Mouse (Mus musculus) heart, embryonic 10.5 days (tissue): ENCODE measurements around the gene Rwdd1. TPM values are rescaled to one million over a fixed set of nuclear protein-coding genes. Genes with fewer than 3 reads are reported as not detected.
"Not testable (repeated sequence)": the region's sequence is repeated elsewhere in the genome, so short reads cannot be mapped to it uniquely, and the experiment has no call there.

ENCODE experiments used
- DNase-seq: peaks from one replicate; pipeline ENCODE4 v3.0.0-alpha.2; 2017; ENCODE audit warnings: low spot score
- H3K27ac ChIP-seq: fragments of 300-500 bp; sonication (generic); 2 replicates; pipeline ENCODE4 v1.5.1; 2016; ENCODE audit warnings: mild to moderate bottlenecking
- H3K27me3 ChIP-seq: fragments of 300-500 bp; sonication (generic); 2 replicates; pipeline ENCODE4 v1.6.1; 2016; ENCODE audit warnings: mild to moderate bottlenecking; ENCODE audit not compliant: poor library complexity, insufficient read depth, severe bottlenecking
- H3K36me3 ChIP-seq: fragments of 300-500 bp; sonication (generic); 2 replicates; pipeline ENCODE4 v1.6.1; 2016; ENCODE audit warnings: mild to moderate bottlenecking, moderate library complexity
- H3K4me1 ChIP-seq: fragments of 300-500 bp; sonication (generic); 2 replicates; pipeline ENCODE4 v1.6.1; 2016; ENCODE audit warnings: mild to moderate bottlenecking
- H3K4me3 ChIP-seq: fragments of 300-500 bp; sonication (generic); 2 replicates; pipeline ENCODE4 v1.5.1; 2016; ENCODE audit warnings: mild to moderate bottlenecking, moderate library complexity
- H3K9me3 ChIP-seq: fragments of 300-500 bp; sonication (generic); 2 replicates; pipeline ENCODE4 v1.6.1; 2016; ENCODE audit warnings: mild to moderate bottlenecking, moderate library complexity
- WGBS: fragments of 180-500 bp; shearing (Covaris S2); methylation state at CpG from one replicate; pipeline ENCODE4 v1.1.7; 2016; 5-methylcytosine and 5-hydroxymethylcytosine counted together
- polyA plus RNA-seq: library from polyadenylated mRNA; unstranded; fragments of >200 nt; fragmentation: Nextera tagmentation; extraction: Ambion mirVana; gene quantifications from 2 replicates; pipeline ENCODE4 v1.2.1, GENCODE M21; 2016

The Rwdd1 gene
- 106 and 125 TPM in 2 replicates for polyA plus RNA-seq

DNA sequence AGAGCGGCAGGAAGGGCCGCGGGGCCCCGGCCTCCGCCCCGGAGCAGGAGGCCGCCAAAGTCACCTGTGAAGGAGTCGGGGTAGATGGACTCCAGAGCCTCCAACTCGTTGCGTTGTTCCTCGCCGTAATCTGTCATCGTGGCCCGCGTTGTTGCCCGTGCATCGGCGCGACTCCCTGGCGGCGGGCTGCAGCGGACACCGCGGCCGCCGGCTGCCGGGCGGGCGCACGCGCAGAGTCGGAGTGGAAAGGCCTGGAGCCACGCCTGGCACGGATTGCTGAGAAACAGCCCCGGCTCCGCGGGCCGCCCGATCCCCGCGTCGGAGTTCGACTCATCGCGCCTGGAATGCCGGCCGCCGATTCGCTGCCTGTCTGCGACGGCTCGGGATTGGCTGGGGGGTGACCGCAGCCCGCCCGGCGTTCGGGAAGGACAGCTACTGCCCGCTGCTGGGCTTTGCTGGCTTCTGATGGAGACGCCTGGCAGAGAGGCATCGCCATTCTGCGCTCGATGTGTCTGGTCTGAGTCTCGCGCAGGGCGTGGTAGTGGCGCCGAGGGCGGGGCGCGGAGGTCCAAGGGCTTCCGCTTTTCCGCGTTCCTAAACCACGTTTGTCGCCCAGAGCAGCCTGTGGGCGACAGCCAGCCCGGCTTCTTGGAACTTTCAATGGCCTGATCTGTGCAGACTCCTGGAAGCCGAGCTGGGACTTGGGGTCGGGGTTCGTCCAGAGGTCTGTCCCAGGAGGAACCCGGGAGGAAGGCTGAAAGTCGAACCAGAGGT is at the start of gene Rwdd1:
TSS of gene Rwdd1 (minus strand) at position 323 of the 774 bp plus-strand sequence.
- H3K4me3 ChIP-seq = peak within 1 kb of the TSS; percentile 75
- H3K36me3 ChIP-seq = no peaks in the 10 kb centered on the region
- no peaks in the 10 kb centered on the region for H3K27me3 ChIP-seq
- H3K27ac ChIP-seq = peak within 1 kb of the TSS; percentile 89
- peak; percentile 99 for DNase-seq
- WGBS = under 1% methylated on average over 82 of the region's 82 CpGs
- H3K9me3 ChIP-seq = no peaks in the 10 kb centered on the region
- H3K4me1 ChIP-seq = peaks cover 12% of the 10 kb centered on the region

DNA sequence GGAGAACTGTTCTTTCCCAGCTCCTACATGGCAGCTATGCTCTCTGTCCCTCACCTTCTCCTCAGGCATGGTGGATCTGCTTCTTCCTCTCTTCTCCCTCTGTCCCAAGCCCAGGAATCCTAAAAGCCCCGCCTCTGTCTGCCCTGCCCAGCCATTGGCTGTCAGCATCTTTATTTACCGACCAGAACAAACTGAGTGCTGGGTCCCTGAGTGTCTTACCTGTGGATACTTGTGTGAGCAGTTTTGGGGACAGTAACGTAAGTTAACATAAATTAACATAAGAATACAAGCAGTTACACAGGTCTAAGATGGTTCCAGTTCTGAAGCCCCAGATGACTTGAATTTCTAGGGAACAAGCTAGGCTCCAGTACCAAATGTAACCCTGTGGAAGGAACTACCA is 47.2 kb upstream of the Rwdd1 start:
- Histone ChIP-seq H3K9me3 (no peaks in the 10 kb centered on the region), H3K4me1 (no peaks in the 10 kb centered on the region), H3K27ac (no peak overlapping the region), H3K36me3 (no peaks in the 10 kb centered on the region), H3K27me3 (no peaks in the 10 kb centered on the region), H3K4me3 (no peak overlapping the region)
- no peak for DNase-seq
- 37% methylated on average over 3 of the region's 3 CpGs for WGBS

DNA sequence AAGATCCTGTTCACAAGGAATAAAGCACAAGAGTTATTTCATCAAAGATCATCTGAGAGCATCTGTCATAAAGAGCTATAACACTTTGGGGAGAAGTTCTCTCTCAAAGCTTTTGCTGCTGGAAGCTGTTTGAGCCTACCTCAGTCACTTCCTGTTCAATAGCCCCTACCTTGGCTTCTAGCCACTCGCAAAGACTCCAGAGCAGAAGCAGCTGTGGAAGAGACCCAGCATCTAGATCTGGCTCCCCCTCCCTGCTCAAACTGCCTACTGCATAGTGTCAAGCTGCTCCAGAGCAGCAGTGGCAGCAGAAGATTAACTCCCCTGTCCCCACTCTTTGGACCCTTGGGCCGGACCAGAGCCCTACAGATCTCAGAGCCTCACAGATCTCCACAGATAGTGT is 34.6 kb upstream of the Rwdd1 start:
- no peak for DNase-seq
- H3K27me3 ChIP-seq = no peaks in the 10 kb centered on the region
- WGBS = 77% methylated on average over 2 of the region's 2 CpGs
- no peak overlapping the region for H3K4me3 ChIP-seq
- H3K9me3 ChIP-seq = no peaks in the 10 kb centered on the region
- H3K36me3 ChIP-seq = no peaks in the 10 kb centered on the region
- H3K27ac ChIP-seq = no peak overlapping the region
- no peaks in the 10 kb centered on the region for H3K4me1 ChIP-seq

DNA sequence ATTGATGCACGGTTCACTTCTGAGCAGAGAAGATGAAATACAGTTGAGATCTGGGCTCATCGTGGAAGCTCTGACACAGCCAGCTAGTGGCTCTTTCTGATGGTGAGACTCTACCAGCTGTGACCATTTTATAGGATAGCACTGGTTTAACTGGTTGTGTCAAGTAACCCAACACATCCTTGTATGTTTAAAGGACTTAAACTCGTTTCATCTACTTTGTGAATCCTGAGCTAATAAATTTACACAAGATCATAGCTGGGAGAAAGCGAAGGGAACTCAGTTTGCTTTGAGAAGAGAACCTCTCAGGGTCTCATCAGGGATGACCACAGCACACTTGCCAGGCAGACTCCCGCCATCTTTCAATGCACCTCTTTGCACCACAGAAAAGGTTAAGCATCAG is 24.8 kb upstream of the Rwdd1 start, which contains the start of gene Calhm4:
TSS of gene Calhm4 (minus strand) at position 101 of the 400 bp plus-strand sequence.
- H3K4me1 ChIP-seq = no peaks in the 10 kb centered on the region
- no peaks in the 10 kb centered on the region for H3K27me3 ChIP-seq
- no peaks in the 10 kb centered on the region for H3K36me3 ChIP-seq
- no peak within 1 kb of the TSS for H3K27ac ChIP-seq
- no peaks in the 10 kb centered on the region for H3K9me3 ChIP-seq
- H3K4me3 ChIP-seq = no peak within 1 kb of the TSS
- no peak for DNase-seq
- WGBS = 79% methylated on average over 5 of the region's 5 CpGs

DNA sequence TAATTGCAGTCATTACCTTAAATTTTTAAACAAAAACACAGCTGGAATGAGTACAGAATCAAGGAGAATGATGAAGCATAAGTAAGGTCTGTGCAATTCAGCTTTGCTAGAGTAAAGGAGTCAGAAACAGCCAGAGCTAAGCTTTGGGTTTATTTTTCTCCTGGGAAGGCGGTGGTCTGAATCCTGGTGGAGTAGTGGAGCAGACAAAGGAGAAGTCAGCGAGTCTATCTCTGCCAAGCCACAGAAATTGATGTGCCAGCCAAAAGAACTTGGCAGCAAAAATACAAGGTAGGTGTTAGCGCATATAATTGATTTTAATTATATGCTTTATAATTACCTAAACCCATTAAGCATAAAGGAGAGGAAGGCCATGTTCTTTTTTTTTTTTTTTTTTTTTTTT is 18.0 kb upstream of the Rwdd1 start, which contains the start of gene Trappc3l:
TSS of gene Trappc3l (plus strand) at position 197 of the 400 bp plus-strand sequence.
- Histone ChIP-seq H3K36me3 (no peaks in the 10 kb centered on the region), H3K9me3 (no peaks in the 10 kb centered on the region), H3K4me3 (no peak within 1 kb of the TSS), H3K27me3 (no peaks in the 10 kb centered on the region), H3K27ac (no peak within 1 kb of the TSS), H3K4me1 (no peaks in the 10 kb centered on the region)
- DNase-seq = no peak
- 79% methylated on average over 3 of the region's 3 CpGs for WGBS

GRCm38 (mm10) chr10:34036587-34036986 is 17.2 kb upstream of the Rwdd1 start:
- Histone ChIP-seq H3K27me3 (no peaks in the 10 kb centered on the region), H3K36me3 (no peaks in the 10 kb centered on the region), H3K9me3 (no peaks in the 10 kb centered on the region), H3K27ac (no peak overlapping the region), H3K4me1 (no peaks in the 10 kb centered on the region), H3K4me3 (no peak overlapping the region)
- 11% methylated on average over 5 of the region's 5 CpGs for WGBS
- no peak for DNase-seq

DNA sequence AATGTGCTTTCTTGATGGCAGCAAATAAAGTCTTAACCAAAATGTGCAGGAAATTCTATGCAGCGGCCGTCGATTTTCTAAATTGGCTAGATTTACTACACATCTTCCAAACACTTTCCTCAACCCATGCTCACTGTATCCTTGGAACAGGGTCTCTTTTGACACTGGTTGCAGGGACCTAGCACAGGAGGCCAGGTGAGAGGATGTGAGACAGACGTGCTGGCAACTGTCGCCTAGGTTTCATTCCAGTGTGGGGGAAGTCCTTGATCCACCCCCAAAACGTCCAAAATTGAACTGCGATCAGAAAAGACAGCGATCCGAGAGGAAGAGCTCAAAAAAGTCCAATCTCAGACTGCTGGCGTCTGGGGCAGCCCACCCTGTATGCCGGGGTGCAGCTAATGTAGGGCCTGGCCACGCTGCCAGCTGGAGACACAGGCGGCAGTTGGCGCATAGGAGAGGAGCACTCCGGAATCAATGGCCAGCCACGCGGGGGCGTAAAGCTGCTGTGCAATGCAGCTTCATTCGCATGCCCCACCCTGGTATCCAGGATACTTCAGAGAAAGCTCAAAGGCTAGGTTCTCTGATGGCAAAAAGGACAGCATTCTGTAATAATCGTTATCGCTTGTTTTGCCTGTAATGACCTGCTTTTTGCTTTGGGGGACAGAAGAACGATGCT is 14.3 kb upstream of the Rwdd1 start:
- 20% methylated on average over 22 of the region's 22 CpGs for WGBS
- H3K4me1 ChIP-seq = no peaks in the 10 kb centered on the region
- H3K27me3 ChIP-seq = no peaks in the 10 kb centered on the region
- H3K9me3 ChIP-seq = no peaks in the 10 kb centered on the region
- peak; percentile 90 for DNase-seq
- H3K36me3 ChIP-seq = no peaks in the 10 kb centered on the region
- H3K4me3 ChIP-seq = peak overlapping the region; percentile 45; the same call in 1 of the 2 replicates
- H3K27ac ChIP-seq = no peak overlapping the region

DNA sequence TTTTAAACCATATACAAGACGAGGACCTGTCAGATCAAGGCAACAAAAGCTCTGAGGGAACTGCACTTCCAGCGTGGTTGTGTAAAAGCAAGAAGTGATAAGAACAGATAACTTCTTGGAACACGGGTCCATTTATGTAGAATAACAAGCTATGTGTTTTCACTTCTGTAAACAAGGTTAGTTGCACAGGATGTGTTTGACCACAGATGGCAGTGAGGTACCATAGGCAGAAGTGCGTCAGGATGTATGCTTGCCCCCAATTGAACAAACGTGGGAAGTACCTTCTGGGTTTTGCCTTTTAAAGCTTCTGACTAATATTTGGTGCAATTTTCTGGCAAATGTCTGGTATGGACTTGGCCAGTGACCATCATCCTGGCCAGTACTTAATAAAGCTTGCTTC is 10.9 kb upstream of the Rwdd1 start:
- Histone ChIP-seq H3K27ac (no peak overlapping the region), H3K9me3 (no peaks in the 10 kb centered on the region), H3K27me3 (no peaks in the 10 kb centered on the region), H3K4me1 (no peaks in the 10 kb centered on the region), H3K4me3 (no peak overlapping the region), H3K36me3 (no peaks in the 10 kb centered on the region)
- WGBS = 60% methylated on average over 5 of the region's 5 CpGs
- no peak for DNase-seq

- Histone ChIP-seq H3K4me3 (peak overlapping the region; percentile 75), H3K4me1 (peaks cover 12% of the 10 kb centered on the region), H3K27me3 (no peaks in the 10 kb centered on the region), H3K9me3 (no peaks in the 10 kb centered on the region), H3K27ac (peak overlapping the region; percentile 89), H3K36me3 (no peaks in the 10 kb centered on the region)
- under 1% methylated on average over 21 of the region's 21 CpGs for WGBS
- no peak for DNase-seq
Observed at GRCm38 (mm10) chr10:34018746-34019301, 600 bp downstream of the Rwdd1 start.

DNA sequence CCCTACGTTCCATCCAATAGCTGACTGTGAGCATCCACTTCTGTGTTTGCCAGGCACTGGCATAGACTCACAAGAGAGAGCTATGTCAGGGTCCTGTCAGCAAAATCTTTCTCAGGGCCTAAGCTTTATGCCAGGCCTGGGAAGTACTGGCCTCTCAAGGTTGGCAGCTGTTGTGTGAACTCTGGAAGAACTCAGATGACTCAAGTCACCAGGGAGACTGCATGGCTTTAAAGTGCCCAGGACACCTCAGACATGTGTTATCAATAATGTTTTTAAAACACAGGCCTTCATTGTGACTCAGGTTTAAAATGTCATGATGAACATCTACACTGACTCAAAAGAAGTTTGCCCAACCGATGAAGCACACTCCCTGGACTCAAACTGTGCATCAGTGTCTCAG is 6.2 kb downstream of the Rwdd1 start:
- Histone ChIP-seq H3K27ac (no peak overlapping the region), H3K9me3 (no peaks in the 10 kb centered on the region), H3K27me3 (no peaks in the 10 kb centered on the region), H3K4me3 (no peak overlapping the region), H3K36me3 (peaks cover 16% of the 10 kb centered on the region), H3K4me1 (peaks cover 4% of the 10 kb centered on the region)
- WGBS = 85% methylated on average over 2 of the region's 2 CpGs
- no peak for DNase-seq

GRCm38 (mm10) chr10:34012581-34012980 is 6.8 kb downstream of the Rwdd1 start:
- H3K4me3 ChIP-seq = no peak overlapping the region
- no peaks in the 10 kb centered on the region for H3K4me1 ChIP-seq
- H3K27me3 ChIP-seq = no peaks in the 10 kb centered on the region
- H3K27ac ChIP-seq = no peak overlapping the region
- 94% methylated on average over 4 of the region's 4 CpGs for WGBS
- no peak for DNase-seq
- H3K9me3 ChIP-seq = no peaks in the 10 kb centered on the region
- peaks cover 22% of the 10 kb centered on the region for H3K36me3 ChIP-seq

DNA sequence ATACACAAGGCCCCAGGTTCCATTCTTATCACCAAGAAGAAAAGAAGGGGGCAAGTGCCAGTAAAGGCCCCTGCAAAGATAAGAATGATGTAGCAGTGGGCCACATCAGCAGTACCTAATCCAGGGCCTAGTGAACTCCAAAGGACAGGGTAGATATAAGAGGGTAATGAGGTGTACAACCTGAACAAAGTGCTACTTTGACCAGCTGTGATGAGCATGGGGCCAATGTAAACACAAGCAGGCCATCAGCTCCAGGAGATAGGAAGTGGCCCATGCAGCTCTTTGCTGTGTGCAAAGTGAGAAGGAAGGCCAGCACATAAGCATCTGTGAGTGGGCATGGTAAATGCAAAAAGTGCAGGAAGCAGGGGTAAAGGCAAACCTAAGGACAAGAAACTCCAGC is 21.0 kb downstream of the Rwdd1 start:
- no peaks in the 10 kb centered on the region for H3K4me1 ChIP-seq
- no peak overlapping the region for H3K27ac ChIP-seq
- no peak for DNase-seq
- peaks cover 87% of the 10 kb centered on the region for H3K36me3 ChIP-seq
- H3K27me3 ChIP-seq = no peaks in the 10 kb centered on the region
- H3K4me3 ChIP-seq = no peak overlapping the region
- no peaks in the 10 kb centered on the region for H3K9me3 ChIP-seq

DNA sequence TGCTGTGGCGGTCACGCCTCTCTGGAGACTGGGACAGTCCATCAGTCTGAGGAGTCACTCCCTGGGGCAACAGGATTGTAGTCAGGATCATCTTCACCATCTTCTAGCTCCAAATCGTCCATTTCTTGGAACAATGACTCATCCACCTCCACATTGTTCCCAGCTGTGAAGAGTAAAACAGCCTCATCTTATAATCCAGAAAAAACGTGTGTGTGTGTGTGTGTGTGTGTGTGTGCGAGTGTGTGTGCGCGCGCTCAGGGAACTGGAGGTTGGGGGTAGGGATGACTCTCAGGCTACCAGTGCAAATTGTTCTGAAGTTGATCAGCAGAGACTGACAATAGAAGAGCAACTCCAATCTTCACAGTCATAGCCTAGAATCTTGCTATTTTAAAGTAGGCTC is 22.7 kb downstream of the Rwdd1 start:
- H3K4me1 ChIP-seq, H3K4me3 ChIP-seq, H3K27ac ChIP-seq, DNase-seq, H3K9me3 ChIP-seq, H3K27me3 ChIP-seq: not testable (repeated sequence)
- WGBS = 91% methylated on average over 6 of the region's 8 CpGs
- H3K36me3 ChIP-seq = peaks cover 89% of the 10 kb centered on the region
